16 mouse cellular contexts compared by ENCODE assay signal in genomic region chr11:100930611-100931010, GRCm38 (mm10). TPM values are rescaled to one million over a fixed set of nuclear protein-coding genes. Genes with fewer than 3 reads are reported as not detected.
DNase-seq lines count a peak whose midpoint lies in the region; ATAC-seq and TF ChIP-seq lines count a peak whose summit lies in the region.
"Had no signal": no experiment of that assay in that cellular context is flagged by ENCODE, and none has a peak within 500 bp of the region (broad histone marks: within the 10 kb centered on the region; RNA-seq: fewer than 3 reads in every experiment).

No protein-coding gene starts in this region.

- no peaks in the 10 kb centered on the region; the same call in 1 of the 2 replicates for H3K36me3 ChIP-seq in kidney, adult 2 months (ENCODE audit: control insufficient read depth, insufficient read depth, low read length)
- H3K36me3 ChIP-seq in MEL (ENCODE audit: control insufficient read depth in 1 of 2, insufficient read depth in 2 of 2, low read length in 2 of 2), result peaks cover 0 to 51% of the 10 kb centered on the region in 2 experiments; a peak in 2 of 4 replicates
- peaks cover 4% of the 10 kb centered on the region for H3K36me3 ChIP-seq in liver, postnatal 0 days (replicated peaks; ENCODE audit: insufficient read depth, low read length)
- no peaks in the 10 kb centered on the region for H3K36me3 ChIP-seq in midbrain, postnatal 0 days (ENCODE audit: insufficient read depth, low read length)
- H3K36me3 ChIP-seq: neural tube, embryonic 15.5 days had no signal

- 43% methylated on average over 7 of the region's 7 CpGs for WGBS in kidney, adult 2 months
- 72% methylated on average over 7 of the region's 7 CpGs for WGBS in liver, postnatal 0 days (ENCODE audit: insufficient replicate concordance)
- WGBS in midbrain, postnatal 0 days, result 79% methylated on average over 7 of the region's 7 CpGs

- TF ChIP-seq CTCF in kidney, adult 2 months (conservative IDR thresholded peaks at IDR 0.05; ENCODE audit: insufficient read depth, insufficient read length, low read depth, low read length), result no peak
- TF ChIP-seq CTCF in MEL (IDR thresholded peaks at IDR 0.05 in 2 of 3, conservative IDR thresholded peaks at IDR 0.05 in 1 of 3; ENCODE audit: control insufficient read depth in 1 of 3, insufficient read depth in 1 of 3, low read depth in 2 of 3, low read length in 3 of 3, poor library complexity in 1 of 3, severe bottlenecking in 1 of 3), result no peak
- TF ChIP-seq CTCF in liver, postnatal 0 days (IDR thresholded peaks at IDR 0.05; ENCODE audit: low read depth), result no peak
- no peak for TF ChIP-seq CTCF in midbrain, postnatal 0 days (IDR thresholded peaks at IDR 0.05)

- no peaks in the 10 kb centered on the region for H3K9me3 ChIP-seq in MEL (replicated peaks; ENCODE audit: insufficient read depth, low read length)
- H3K9me3 ChIP-seq in liver, postnatal 0 days (ENCODE audit: low read length), result no peaks in the 10 kb centered on the region
- no peaks in the 10 kb centered on the region for H3K9me3 ChIP-seq in midbrain, postnatal 0 days (ENCODE audit: low read length)
- H3K9me3 ChIP-seq: forebrain, embryonic 13.5 days; neural tube, embryonic 15.5 days had no signal

- H3K27me3 ChIP-seq in kidney, adult 2 months (replicated peaks; ENCODE audit: control insufficient read depth, insufficient read depth, low read length), result no peaks in the 10 kb centered on the region
- no peaks in the 10 kb centered on the region for H3K27me3 ChIP-seq in MEL (ENCODE audit: control insufficient read depth in 1 of 2, insufficient read depth in 2 of 2, low read length in 2 of 2)
- H3K27me3 ChIP-seq in liver, postnatal 0 days (ENCODE audit: insufficient read depth, low read length), result no peaks in the 10 kb centered on the region
- H3K27me3 ChIP-seq in midbrain, postnatal 0 days (ENCODE audit: insufficient read depth, low read length), result no peaks in the 10 kb centered on the region
- H3K27me3 ChIP-seq: forebrain, embryonic 13.5 days; neural tube, embryonic 15.5 days had no signal

- H3K4me2 ChIP-seq in liver, postnatal 0 days (ENCODE audit: low read depth, low read length), result peak overlapping the region; percentile 65
- no peak overlapping the region for H3K4me2 ChIP-seq in midbrain, postnatal 0 days (ENCODE audit: low read depth, low read length, poor library complexity, severe bottlenecking)
- H3K4me2 ChIP-seq: forebrain, embryonic 13.5 days had no signal

- H3K79me2 ChIP-seq in MEL (ENCODE audit: control insufficient read depth, insufficient read depth, low read length, poor library complexity), result peaks cover 11% of the 10 kb centered on the region

- H3K4me3 ChIP-seq in kidney, adult 2 months (ENCODE audit: insufficient read depth, low read depth, low read length), result no peak overlapping the region
- no peak overlapping the region; a peak in 1 of 4 replicates for H3K4me3 ChIP-seq in MEL (ENCODE audit: control insufficient read depth in 1 of 2, insufficient read depth in 1 of 2, low read depth in 2 of 2, low read length in 2 of 2)
- 0 out of 2 replicates have a peak overlapping the region, but pooled peaks have one; percentile 56 for H3K4me3 ChIP-seq in liver, postnatal 0 days (ENCODE audit: low read depth, low read length)
- H3K4me3 ChIP-seq in midbrain, postnatal 0 days (ENCODE audit: low read depth, low read length), result no peak overlapping the region
- H3K4me3 ChIP-seq: forebrain, embryonic 13.5 days; neural tube, embryonic 15.5 days had no signal

- TF ChIP-seq EP300 in MEL (IDR thresholded peaks at IDR 0.05; ENCODE audit: low read depth in 1 of 2, low read length in 2 of 2), result no peak
- no peak for TF ChIP-seq EP300 in liver, postnatal 0 days (IDR thresholded peaks at IDR 0.05; ENCODE audit: low read depth)

- peaks cover 14% of the 10 kb centered on the region for H3K4me1 ChIP-seq in kidney, adult 2 months (ENCODE audit: control insufficient read depth, insufficient read depth, low read length)
- H3K4me1 ChIP-seq in MEL (ENCODE audit: control insufficient read depth in 1 of 2, insufficient read depth in 2 of 2, low read length in 2 of 2), result peaks cover 17 to 36% of the 10 kb centered on the region in 2 experiments
- H3K4me1 ChIP-seq in liver, postnatal 0 days (ENCODE audit: insufficient read depth), result peaks cover 38% of the 10 kb centered on the region
- H3K4me1 ChIP-seq in midbrain, postnatal 0 days (ENCODE audit: insufficient read depth, low read length), result no peaks in the 10 kb centered on the region

- TF ChIP-seq RAD21 in MEL (IDR thresholded peaks at IDR 0.05; ENCODE audit: low read depth, low read length), result no peak

- no peak for TF ChIP-seq POLR2A in kidney, adult 2 months (IDR thresholded peaks at IDR 0.05; ENCODE audit: low read depth, low read length)
- no peak for TF ChIP-seq POLR2A in MEL (IDR thresholded peaks at IDR 0.05; ENCODE audit: control insufficient read depth in 1 of 2, insufficient read depth in 1 of 2, low read depth in 1 of 2, low read length in 2 of 2, poor library complexity in 1 of 2)

- H3K9ac ChIP-seq in MEL (ENCODE audit: control insufficient read depth, low read depth, low read length, poor library complexity, severe bottlenecking), result peak overlapping the region; percentile 17; the same call in 1 of the 2 replicates
- no peak overlapping the region; the same call in 1 of the 2 replicates for H3K9ac ChIP-seq in liver, postnatal 0 days (replicated peaks)
- H3K9ac ChIP-seq in midbrain, postnatal 0 days (replicated peaks; ENCODE audit: low read length, poor library complexity, severe bottlenecking), result no peak overlapping the region
- H3K9ac ChIP-seq: forebrain, embryonic 13.5 days; neural tube, embryonic 15.5 days had no signal

- ATAC-seq in liver, postnatal 0 days, result no peak
- ATAC-seq in midbrain, postnatal 0 days (ENCODE audit: low FRiP score), result no peak
- ATAC-seq: forebrain, embryonic 13.5 days had no signal

- H3K27ac ChIP-seq in kidney, adult 2 months (ENCODE audit: insufficient read depth, low read depth, low read length), result no peak overlapping the region
- 0 out of 2 replicates have a peak overlapping the region, but pooled peaks have one; percentile 16 for H3K27ac ChIP-seq in MEL (ENCODE audit: control insufficient read depth, low read depth, low read length)
- peak overlapping the region; percentile 45 for H3K27ac ChIP-seq in liver, postnatal 0 days (ENCODE audit: low read depth)
- no peak overlapping the region for H3K27ac ChIP-seq in midbrain, postnatal 0 days (ENCODE audit: low read depth, low read length)
- H3K27ac ChIP-seq: forebrain, embryonic 13.5 days; neural tube, embryonic 15.5 days had no signal

- peak; percentile 29 to 74 for DNase-seq in adrenal gland, adult (ENCODE audit: inconsistent age in 2 of 2, low spot score in 1 of 2)
- DNase-seq in adrenal gland, postnatal 10 days, result no peak
- peak; percentile 12 to 15 for DNase-seq in kidney, postnatal 4 days
- no peak for DNase-seq in kidney, adult 2 months
- DNase-seq in MEL (ENCODE audit: low read depth, low spot score), result no peak
- no peak for DNase-seq in liver, postnatal 0 days
- no peak for DNase-seq in layer of hippocampus, adult 18-20 months (ENCODE audit: low spot score in 2 of 2)
- DNase-seq in midbrain, postnatal 0 days (ENCODE audit: low spot score), result no peak
- DNase-seq: cerebellum, adult 9-10 months; heart, adult 11 months; kidney, postnatal 36 days; layer of hippocampus, postnatal 36 days; retina, postnatal 1 day; spleen, adult 18-20 months had no signal

TF ChIP-seq in MEL, 35 proteins besides CTCF, POLR2A, EP300 and RAD21:
- TF ChIP-seq ZKSCAN1 (IDR thresholded peaks at IDR 0.05; ENCODE audit: low read depth, low read length) (no peak), MEF2A (IDR thresholded peaks at IDR 0.05; ENCODE audit: extremely low read depth, insufficient replicate concordance, low read depth, low read length, poor library complexity, severe bottlenecking) (no peak), USF2 (IDR thresholded peaks at IDR 0.05; ENCODE audit: borderline replicate concordance in 1 of 2, insufficient read depth in 1 of 2, low read depth in 1 of 2, low read length in 2 of 2) (no peak), BHLHE40 (IDR thresholded peaks at IDR 0.05; ENCODE audit: borderline replicate concordance, low read depth, low read length) (no peak), MXI1 (IDR thresholded peaks at IDR 0.05; ENCODE audit: low read depth, low read length) (no peak), MAX (IDR thresholded peaks at IDR 0.05; ENCODE audit: low read length) (no peak), GATA1 (IDR thresholded peaks at IDR 0.05; ENCODE audit: low read depth, low read length) (no peak)
TF ChIP-seq in MEL: peak in this region for 0.

RNA-seq across cellular contexts. Expression of gene Stat3, which starts 8.7 kb away (rescaled TPM):
- 10 to 100 TPM; 68.2 to 75.6 TPM for total RNA-seq in adrenal gland, postnatal 10 days (2021)
- polyA plus RNA-seq in kidney, adult 2 months (2012; rRNA removed), result 55.5 and 57.2 TPM in 2 replicates
- total RNA-seq in MEL (2012; rRNA removed), result 25.7 and 31.1 TPM in 2 replicates
- 100 to 1,000 TPM in 1 of 2 experiments, 10 to 100 TPM in 1; 64.7 to 249 TPM for polyA plus RNA-seq in MEL (2012; ENCODE audit: insufficient read depth in 1 of 2, insufficient read length in 2 of 2, low read depth in 1 of 2, low replicate concordance in 2 of 2, missing spikeins in 1 of 2)
- 44.9 and 53.7 TPM in 2 replicates for polyA plus RNA-seq in liver, postnatal 0 days (2015; fragmentation: Nextera tagmentation; extraction: Ambion mirVana)
- total RNA-seq in layer of hippocampus, adult 18-20 months (2021), result 10 to 100 TPM; 35.5 to 35.9 TPM
- total RNA-seq in midbrain, postnatal 0 days (2014; rRNA removed), result 37.8 and 47.1 TPM in 2 replicates
- 34.2 and 40.8 TPM in 2 replicates for polyA plus RNA-seq in midbrain, postnatal 0 days (2015; fragmentation: Nextera tagmentation; extraction: Ambion mirVana)

RNA-seq across cellular contexts. Expression of gene Cavin1, which starts 40.1 kb away (rescaled TPM):
- total RNA-seq in adrenal gland, postnatal 10 days (2021), result 100 to 1,000 TPM; 327 to 368 TPM
- polyA plus RNA-seq in kidney, adult 2 months (2012; rRNA removed), result 32.1 and 35.0 TPM in 2 replicates
- 2.9 and 3.4 TPM in 2 replicates for total RNA-seq in MEL (2012; rRNA removed)
- 1 to 10 TPM in 1 of 2 experiments, not detected in 1; 9.0 TPM for polyA plus RNA-seq in MEL (2012; ENCODE audit: insufficient read depth in 1 of 2, insufficient read length in 2 of 2, low read depth in 1 of 2, low replicate concordance in 2 of 2, missing spikeins in 1 of 2)
- 27.5 and 28.5 TPM in 2 replicates for polyA plus RNA-seq in liver, postnatal 0 days (2015; fragmentation: Nextera tagmentation; extraction: Ambion mirVana)
- 10 to 100 TPM; 15.8 to 16.0 TPM for total RNA-seq in layer of hippocampus, adult 18-20 months (2021)
- 24.8 and 26.0 TPM in 2 replicates for total RNA-seq in midbrain, postnatal 0 days (2014; rRNA removed)
- 46.0 and 47.5 TPM in 2 replicates for polyA plus RNA-seq in midbrain, postnatal 0 days (2015; fragmentation: Nextera tagmentation; extraction: Ambion mirVana)

Comparison
In these comparisons a context has a peak if more than half of its experiments do, and no peak if none do; other contexts are left out.
1. DNase-seq: peak in adrenal gland, adult (2 of 2) and kidney, postnatal 4 days (2 of 2); none in adrenal gland, postnatal 10 days (single experiment), kidney, adult 2 months (single experiment), MEL (single experiment), liver, postnatal 0 days (single experiment), layer of hippocampus, adult 18-20 months (0 of 2) and midbrain, postnatal 0 days (single experiment).
2. H3K27ac ChIP-seq: peak in MEL (single experiment) and liver, postnatal 0 days (single experiment); none in kidney, adult 2 months (single experiment) and midbrain, postnatal 0 days (single experiment).
3. RNA of gene Cavin1, which starts 40.1 kb away (total RNA-seq): 327 to 368 TPM in adrenal gland, postnatal 10 days; 24.8 to 26.0 TPM in midbrain, postnatal 0 days, 15.8 to 16.0 TPM in layer of hippocampus, adult 18-20 months and 2.9 to 3.4 TPM in MEL; every median in the first group is over 10 times any median in the second.